Mouse (Mus musculus) spleen, adult 2 months (tissue): ENCODE data around the gene Prodh2. TPM values are rescaled to one million over a fixed set of nuclear protein-coding genes. Genes with fewer than 3 reads are reported as not detected.

Source experiments
- DNase-seq, 2 experiments: peaks; one replicate each; pipeline versions ENCODE4 v3.0.0 to v3.0.0-alpha.2; 2012 to 2021; ENCODE audit warnings: low spot score in 2 of 2, low read depth in 1 of 2
- H3K27ac ChIP-seq: fragments of 200-500 bp; 2 replicates; pipeline ENCODE4 v1.5.1; 2012; ENCODE audit warnings: low read length, inconsistent platforms; ENCODE audit not compliant: insufficient read depth
- H3K27me3 ChIP-seq: fragments of 200-500 bp; 2 replicates; pipeline ENCODE4 v1.6.1; 2012; ENCODE audit warnings: mild to moderate bottlenecking, moderate library complexity, low read length, inconsistent platforms; ENCODE audit not compliant: control insufficient read depth, insufficient read depth
- H3K36me3 ChIP-seq: fragments of 200-500 bp; 2 replicates; pipeline ENCODE4 v1.6.1; 2012; ENCODE audit warnings: mild to moderate bottlenecking, low read length, inconsistent platforms; ENCODE audit not compliant: control insufficient read depth, insufficient read depth
- H3K4me1 ChIP-seq: fragments of 200-500 bp; 2 replicates; pipeline ENCODE4 v1.6.1; 2011; ENCODE audit warnings: inconsistent platforms; ENCODE audit not compliant: control insufficient read depth, insufficient read depth, insufficient read length
- H3K4me3 ChIP-seq: fragments of 200-500 bp; 2 replicates; pipeline ENCODE4 v1.5.1; 2011; ENCODE audit warnings: mild to moderate bottlenecking, inconsistent platforms; ENCODE audit not compliant: insufficient read depth, insufficient read length; ENCODE audit errors: extremely low read depth
- CTCF ChIP-seq: fragments of 200-500 bp; IDR thresholded peaks from 2 replicates; pipeline ENCODE4 v1.5.1; 2011; ENCODE audit warnings: mild to moderate bottlenecking, inconsistent platforms; ENCODE audit not compliant: insufficient read depth, insufficient read length, insufficient replicate concordance; ENCODE audit errors: extremely low read depth
- POLR2A ChIP-seq: fragments of 200-500 bp; IDR thresholded peaks from 2 replicates; pipeline ENCODE4 v1.6.1; 2011; ENCODE audit warnings: low read depth, low read length, inconsistent platforms
- WGBS: fragments of 180-500 bp; shearing (Covaris S2); methylation state at CpG from one replicate; pipeline ENCODE4 v1.1.7; 2018; 5-methylcytosine and 5-hydroxymethylcytosine counted together
- polyA plus RNA-seq: library from polyadenylated mRNA; depleted of rRNA; stranded (reverse); fragments of >200 nt; gene quantifications from 2 replicates; pipeline ENCODE4 v1.2.3, GENCODE M21; 2012

The Prodh2 gene
- polyA plus RNA-seq, 1 experiment: 0.04 TPM

- WGBS: 88% methylated on average over 9 of the region's 9 CpGs
- H3K36me3 ChIP-seq: peaks cover 3% of the 10 kb centered on the region; the same call in 1 of the 2 replicates
- DNase-seq: no peak
- H3K4me1 ChIP-seq: no peaks in the 10 kb centered on the region; the same call in 1 of the 2 replicates
- no peaks in the 10 kb centered on the region for H3K27me3 ChIP-seq
- H3K4me3 ChIP-seq: no peak overlapping the region
- no peak for TF ChIP-seq POLR2A
- TF ChIP-seq CTCF: no peak
- H3K27ac ChIP-seq: no peak overlapping the region
Measured at GRCm38 (mm10) chr7:30531291-30531815, 37.9 kb downstream of the Prodh2 start.

GRCm38 (mm10) chr7:30532931-30533330 lies 39.5 kb downstream of the Prodh2 start:
- H3K36me3 ChIP-seq: peaks cover 3% of the 10 kb centered on the region; the same call in 1 of the 2 replicates
- no peaks in the 10 kb centered on the region for H3K27me3 ChIP-seq
- TF ChIP-seq POLR2A (no peak), CTCF (no peak)
- DNase-seq: no peak
- H3K27ac ChIP-seq: no peak overlapping the region
- H3K4me1 ChIP-seq: no peaks in the 10 kb centered on the region; the same call in 1 of the 2 replicates
- no peak overlapping the region for H3K4me3 ChIP-seq
- WGBS: 84% methylated on average over 8 of the region's 8 CpGs

- TF ChIP-seq CTCF: no peak
- DNase-seq: peak in 1 of 2 experiments; percentile 16
- H3K4me3 ChIP-seq: peak overlapping the region; percentile 69
- no peaks in the 10 kb centered on the region; the same call in 1 of the 2 replicates for H3K4me1 ChIP-seq
- H3K36me3 ChIP-seq: 0 out of 2 replicates have a peak, but pooled peaks cover 3% of the 10 kb centered on the region
- no peak overlapping the region for H3K27ac ChIP-seq
- H3K27me3 ChIP-seq: no peaks in the 10 kb centered on the region
- 38% methylated on average over 24 of the region's 26 CpGs for WGBS
Measured at GRCm38 (mm10) chr7:30533941-30534632, 40.7 kb downstream of the Prodh2 start.

GRCm38 (mm10) chr7:30534633-30535577 lies 41.5 kb downstream of the Prodh2 start, which contains the start of gene Arhgap33:
Arhgap33 (minus strand) TSS chr7:30535060.
- H3K4me1 ChIP-seq: no peaks in the 10 kb centered on the region; the same call in 1 of the 2 replicates
- no peak within 1 kb of the TSS for H3K27ac ChIP-seq
- H3K36me3 ChIP-seq: 0 out of 2 replicates have a peak, but pooled peaks cover 1% of the 10 kb centered on the region
- peak; percentile 92 to 93 for DNase-seq
- peak within 1 kb of the TSS; percentile 69 for H3K4me3 ChIP-seq
- no peaks in the 10 kb centered on the region for H3K27me3 ChIP-seq
- TF ChIP-seq POLR2A: no peak
- TF ChIP-seq CTCF: no peak
- WGBS: under 1% methylated on average over 80 of the region's 84 CpGs

- no peaks in the 10 kb centered on the region; the same call in 1 of the 2 replicates for H3K4me1 ChIP-seq
- TF ChIP-seq POLR2A: no peak
- no peak for TF ChIP-seq CTCF
- DNase-seq: no peak
- H3K36me3 ChIP-seq: no peaks in the 10 kb centered on the region
- 94% methylated on average over 7 of the region's 7 CpGs for WGBS
- H3K27ac ChIP-seq: no peak overlapping the region
- no peaks in the 10 kb centered on the region for H3K27me3 ChIP-seq
- H3K4me3 ChIP-seq: no peak overlapping the region
Measured at GRCm38 (mm10) chr7:30540572-30540971, 47.1 kb downstream of the Prodh2 start.

GRCm38 (mm10) chr7:30544327-30544726 lies 50.9 kb downstream of the Prodh2 start:
- no peak for DNase-seq

More at GRCm38 (mm10) chr7:30544327-30544726, 50.9 kb downstream of the Prodh2 start:
- H3K36me3 ChIP-seq: no peaks in the 10 kb centered on the region
- H3K27ac ChIP-seq: no peak overlapping the region
- no peak overlapping the region for H3K4me3 ChIP-seq
- 76% methylated on average over 2 of the region's 2 CpGs for WGBS
- no peaks in the 10 kb centered on the region for H3K27me3 ChIP-seq
- H3K4me1 ChIP-seq: no peaks in the 10 kb centered on the region
- TF ChIP-seq CTCF (no peak), POLR2A (no peak)
